Mouse (Mus musculus) neutrophil, adult 59 days (primary cell): ENCODE measurements around the gene Gm10720. TPM values are rescaled to one million over a fixed set of nuclear protein-coding genes. Genes with fewer than 3 reads are reported as not detected.

Source experiments
- total RNA-seq, 2 experiments: library from RNA; stranded (reverse); gene quantifications; 1 replicate in 1 of 2; 2 replicates in 1 of 2; pipeline ENCODE4 v1.2.4; 2023

Gene Gm10720
- total RNA-seq, result not detected

DNA sequence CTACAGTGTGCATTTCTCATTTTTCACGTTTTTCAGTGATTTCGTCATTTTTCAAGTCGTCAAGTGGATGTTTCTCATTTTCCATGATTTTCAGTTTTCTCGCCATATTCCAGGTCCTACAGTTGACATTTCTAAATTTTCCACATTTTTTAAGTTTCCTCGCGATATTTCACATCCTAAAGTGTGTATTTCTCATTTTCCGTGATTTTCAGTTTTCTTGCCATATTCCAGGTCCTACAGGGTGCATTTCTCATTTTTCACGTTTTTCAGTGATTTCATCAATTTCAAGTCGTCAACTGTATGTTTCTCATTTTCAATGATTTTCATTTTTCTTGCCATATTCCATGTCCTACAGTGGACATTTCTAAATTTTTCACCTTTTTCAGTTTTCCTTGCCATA is at the start of gene Gm10720:
Gm10720 (plus strand) TSS at position 301 of the 400 bp plus-strand sequence.

DNA sequence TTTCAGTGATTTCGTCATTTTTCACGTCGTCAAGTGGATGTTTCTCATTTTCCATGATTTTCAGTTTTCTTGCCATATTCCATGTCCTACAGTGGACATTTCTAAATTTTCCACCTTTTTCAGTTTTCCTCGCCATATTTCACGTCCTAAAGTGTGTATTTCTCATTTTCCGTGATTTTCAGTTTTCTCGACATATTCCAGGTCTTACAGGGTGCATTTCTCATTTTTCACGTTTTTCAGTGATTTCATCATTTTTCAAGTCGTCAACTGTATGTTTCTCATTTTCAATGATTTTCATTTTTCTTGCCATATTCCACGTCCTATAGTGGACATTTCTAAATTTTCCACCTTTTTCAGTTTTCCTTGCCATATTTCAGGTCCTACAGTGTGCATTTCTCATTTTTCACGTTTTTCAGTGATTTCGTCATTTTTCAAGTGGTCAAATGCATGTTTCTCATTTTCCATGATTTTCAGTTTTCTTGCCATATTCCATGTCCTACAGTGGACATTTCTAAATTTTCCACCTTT is 14.9 kb upstream of the Gm10720 start, which contains the start of gene Gm10722:
Gm10722 (plus strand) TSS at position 478 of the 528 bp plus-strand sequence.

DNA sequence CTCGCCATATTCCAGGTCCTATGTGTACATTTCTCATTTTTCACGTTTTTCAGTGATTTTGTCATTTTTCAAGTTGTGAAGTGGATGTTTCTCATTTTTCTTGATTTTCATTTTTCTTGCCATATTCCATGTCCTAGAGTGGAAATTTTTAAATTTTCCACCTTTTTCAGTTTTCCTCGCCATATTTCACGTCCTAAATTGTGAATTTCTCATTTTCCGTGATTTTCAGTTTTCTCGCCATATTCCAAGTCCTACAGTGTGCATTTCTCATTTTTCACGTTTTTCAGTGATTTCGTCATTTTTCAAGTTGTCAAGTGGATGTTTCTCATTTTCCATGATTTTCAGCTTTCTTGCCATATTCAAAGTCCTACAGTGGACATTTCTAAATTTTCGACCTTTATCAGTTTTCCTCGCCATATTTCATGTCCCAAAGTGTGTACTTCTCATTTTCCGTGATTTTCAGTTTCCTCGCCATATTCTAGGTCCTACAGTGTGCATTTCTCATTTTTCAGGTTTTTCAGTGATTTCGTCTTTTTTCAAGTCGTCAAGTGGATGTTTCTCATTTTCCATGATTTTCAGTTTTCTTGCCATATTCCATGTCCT is 12.6 kb upstream of the Gm10720 start, which contains the start of gene Gm11168:
Gm11168 (plus strand) TSS at position 553 of the 603 bp plus-strand sequence.

DNA sequence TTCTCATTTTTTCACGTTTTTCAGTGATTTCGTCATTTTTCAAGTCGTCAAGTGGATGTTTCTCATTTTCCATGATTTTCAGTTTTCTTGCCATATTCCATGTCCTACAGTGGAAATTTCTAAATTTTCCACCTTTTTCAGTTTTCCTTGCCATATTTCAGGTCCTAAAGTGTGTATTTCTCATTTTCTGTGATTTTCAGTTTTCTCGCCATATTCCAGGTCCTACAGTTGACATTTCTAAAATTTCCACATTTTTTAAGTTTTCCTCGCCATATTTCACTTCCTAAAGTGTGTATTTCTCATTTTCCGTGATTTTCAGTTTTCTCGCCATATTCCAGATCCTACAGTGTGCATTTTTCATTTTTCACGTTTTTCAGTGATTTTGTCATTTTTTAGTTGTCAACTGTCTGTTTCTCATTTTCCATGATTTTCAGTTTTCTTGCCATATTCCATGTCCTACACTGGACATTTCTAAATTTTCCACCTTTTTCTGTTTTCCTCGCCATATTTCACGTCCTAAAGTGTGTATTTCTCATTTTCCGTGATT is 2.6 kb upstream of the Gm10720 start, which contains the start of gene Gm10721:
Gm10721 (plus strand) TSS at position 408 of the 547 bp plus-strand sequence.

DNA sequence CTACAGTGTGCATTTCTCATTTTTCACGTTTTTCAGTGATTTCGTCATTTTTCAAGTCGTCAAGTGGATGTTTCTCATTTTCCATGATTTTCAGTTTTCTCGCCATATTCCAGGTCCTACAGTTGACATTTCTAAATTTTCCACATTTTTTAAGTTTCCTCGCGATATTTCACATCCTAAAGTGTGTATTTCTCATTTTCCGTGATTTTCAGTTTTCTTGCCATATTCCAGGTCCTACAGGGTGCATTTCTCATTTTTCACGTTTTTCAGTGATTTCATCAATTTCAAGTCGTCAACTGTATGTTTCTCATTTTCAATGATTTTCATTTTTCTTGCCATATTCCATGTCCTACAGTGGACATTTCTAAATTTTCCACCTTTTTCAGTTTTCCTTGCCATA is 1.7 kb downstream of the Gm10720 start, which contains the start of gene Gm10719:
Gm10719 (plus strand) TSS at position 301 of the 400 bp plus-strand sequence.

DNA sequence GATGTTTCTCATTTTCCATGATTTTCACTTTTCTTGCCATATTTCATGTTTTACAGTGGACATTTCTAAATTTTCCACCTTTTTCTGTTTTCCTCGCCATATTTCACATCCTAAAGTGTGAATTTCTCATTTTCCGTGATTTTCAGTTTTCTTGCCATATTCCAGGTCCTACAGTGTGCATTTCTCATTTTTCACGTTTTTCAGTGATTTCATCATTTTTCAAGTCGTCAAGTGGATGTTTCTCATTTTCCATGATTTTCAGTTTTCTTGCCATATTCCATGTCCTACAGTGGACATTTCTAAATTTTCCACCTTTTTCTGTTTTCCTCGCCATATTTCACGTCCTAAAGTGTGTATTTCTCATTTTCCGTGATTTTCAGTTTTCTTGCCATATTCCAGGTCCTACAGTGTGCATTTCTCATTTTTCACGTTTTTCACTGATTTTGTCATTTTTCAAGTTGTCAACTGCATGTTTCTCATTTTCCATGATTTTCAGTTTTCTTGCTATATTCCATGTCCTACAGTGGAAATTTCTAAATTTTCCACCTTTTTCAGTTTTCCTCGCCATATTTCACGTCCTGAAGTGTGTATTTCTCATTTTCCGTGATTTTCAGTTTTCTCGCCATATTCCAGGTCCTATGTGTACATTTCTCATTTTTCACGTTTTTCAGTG is 8.0 kb downstream of the Gm10720 start, which contains the start of gene Gm10718:
Gm10718 (plus strand) TSS at position 236 of the 673 bp plus-strand sequence.

DNA sequence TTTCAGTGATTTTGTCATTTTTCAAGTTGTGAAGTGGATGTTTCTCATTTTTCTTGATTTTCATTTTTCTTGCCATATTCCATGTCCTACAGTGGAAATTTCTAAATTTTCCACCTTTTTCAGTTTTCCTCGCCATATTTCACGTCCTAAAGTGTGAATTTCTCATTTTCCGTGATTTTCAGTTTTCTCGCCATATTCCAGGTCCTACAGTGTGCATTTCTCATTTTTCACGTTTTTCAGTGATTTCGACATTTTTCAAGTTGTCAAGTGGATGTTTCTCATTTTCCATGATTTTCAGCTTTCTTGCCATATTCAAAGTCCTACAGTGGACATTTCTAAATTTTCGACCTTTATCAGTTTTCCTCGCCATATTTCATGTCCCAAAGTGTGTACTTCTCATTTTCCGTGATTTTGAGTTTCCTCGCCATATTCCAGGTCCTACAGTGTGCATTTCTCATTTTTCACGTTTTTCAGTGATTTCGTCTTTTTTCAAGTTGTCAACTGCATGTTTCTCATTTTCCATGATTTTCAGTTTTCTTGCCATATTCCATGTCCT is 9.5 kb downstream of the Gm10720 start, which contains the start of gene Gm10717:
Gm10717 (plus strand) TSS at position 506 of the 556 bp plus-strand sequence.

DNA sequence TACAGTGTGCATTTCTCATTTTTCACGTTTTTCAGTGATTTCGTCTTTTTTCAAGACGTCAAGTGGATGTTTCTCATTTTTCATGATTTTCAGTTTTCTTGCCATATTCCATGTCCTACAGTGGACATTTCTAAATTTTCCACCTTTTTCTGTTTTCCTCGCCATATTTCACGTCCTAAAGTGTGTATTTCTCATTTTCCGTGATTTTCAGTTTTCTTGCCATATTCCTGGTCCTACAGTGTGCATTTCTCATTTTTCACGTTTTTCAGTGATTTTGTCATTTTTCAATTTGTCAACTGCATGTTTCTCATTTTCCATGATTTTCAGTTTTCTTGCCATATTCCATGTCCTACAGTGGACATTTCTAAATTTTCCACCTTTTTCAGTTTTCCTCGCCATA is 18.8 kb downstream of the Gm10720 start, which contains the start of gene Gm17535:
Gm17535 (plus strand) TSS at position 301 of the 400 bp plus-strand sequence.

DNA sequence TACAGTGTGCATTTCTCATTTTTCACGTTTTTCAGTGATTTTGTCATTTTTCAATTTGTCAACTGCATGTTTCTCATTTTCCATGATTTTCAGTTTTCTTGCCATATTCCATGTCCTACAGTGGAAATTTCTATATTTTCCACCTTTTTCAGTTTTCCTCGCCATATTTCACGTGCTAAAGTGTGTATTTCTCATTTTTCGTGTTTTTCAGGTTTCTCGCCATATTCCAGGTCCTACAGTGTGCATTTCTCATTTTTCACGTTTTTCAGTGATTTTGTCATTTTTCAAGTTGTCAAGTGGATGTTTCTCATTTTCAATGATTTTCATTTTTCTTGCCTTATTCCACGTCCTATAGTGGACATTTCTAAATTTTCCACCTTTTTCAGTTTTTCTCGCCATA is 21.1 kb downstream of the Gm10720 start, which contains the start of gene Gm10715:
Gm10715 (plus strand) TSS at position 301 of the 400 bp plus-strand sequence.

Other genes starting within 250 kb of the Gm10720 start
- gene Gm10722, start 14.7 kb upstream of the Gm10720 start, total RNA-seq, result not detected
- 1 to 10 TPM in 1 of 2 experiments, not detected in 1; 1.1 TPM for gene Gm11168, start 12.3 kb upstream of the Gm10720 start, total RNA-seq
- gene Gm10721, start 2.5 kb upstream of the Gm10720 start, total RNA-seq, result 1 to 10 TPM; 3.1 to 3.7 TPM
- gene Gm10719, start 1.8 kb downstream of the Gm10720 start, total RNA-seq, result 1 to 10 TPM; 3.5 to 8.1 TPM
- gene Gm10718, start 7.9 kb downstream of the Gm10720 start, total RNA-seq, result 1 to 10 TPM; 5.5 to 7.0 TPM
- gene Gm10717, start 9.8 kb downstream of the Gm10720 start, total RNA-seq, result 1 to 10 TPM; 2.2 to 2.4 TPM
- gene Gm17535, start 18.9 kb downstream of the Gm10720 start, total RNA-seq, result not detected
- not detected for gene Gm10715, start 21.2 kb downstream of the Gm10720 start, total RNA-seq